Mouse (Mus musculus) hematopoietic stem cell, adult 5-6 weeks (primary cell): Measurements from ENCODE around the gene Ccnj. TPM values are rescaled to one million over a fixed set of nuclear protein-coding genes. Genes with fewer than 3 reads are reported as not detected.

Experiments used
- total RNA-seq: library from RNA; stranded (forward); fragments of 172-1452, 232-1000 nt; gene quantifications from 2 replicates; pipeline ENCODE4 v1.2.3, GENCODE M21; 2017

Ccnj gene
- total RNA-seq, 1 experiment from 2014 or later = 11.2 TPM

Other genes starting within 250 kb of the Ccnj start
- 35.6 and 39.1 TPM in 2 replicates for gene Aldh18a1, start 242.8 kb upstream of the Ccnj start, total RNA-seq
- gene Tctn3, start 219.0 kb upstream of the Ccnj start, total RNA-seq = 5.7 and 10.9 TPM in 2 replicates
- gene Entpd1, start 218.9 kb upstream of the Ccnj start, total RNA-seq = 19.2 and 31.2 TPM in 2 replicates
- gene Cc2d2b, start 82.5 kb upstream of the Ccnj start, total RNA-seq = 4.7 and 5.7 TPM in 2 replicates
- gene Zfp518a, start 63.4 kb downstream of the Ccnj start, total RNA-seq = 34.1 and 42.1 TPM in 2 replicates
- 3.5 and 4.1 TPM in 2 replicates for gene Blnk, start 163.3 kb downstream of the Ccnj start, total RNA-seq
- gene Dntt, start 198.0 kb downstream of the Ccnj start, total RNA-seq = 467 and 604 TPM in 2 replicates
- not detected in 2 replicates for gene Opalin, start 245.8 kb downstream of the Ccnj start, total RNA-seq